Mouse (Mus musculus) C2C12 (cell line): ENCODE data around the gene Pde4dip. TPM values are rescaled to one million over a fixed set of nuclear protein-coding genes. Genes with fewer than 3 reads are reported as not detected.

Experiments used
- H3K27me3 ChIP-seq: one replicate; pipeline ENCODE4 v1.6.1; 2011; ENCODE audit not compliant: control insufficient read depth, insufficient read depth, insufficient read length
- H3K36me3 ChIP-seq: one replicate; pipeline ENCODE4 v1.6.1; 2011; ENCODE audit not compliant: control insufficient read depth, insufficient read depth
- H3K4me3 ChIP-seq: one replicate; pipeline ENCODE4 v1.5.1; 2011; ENCODE audit warnings: mild to moderate bottlenecking, control low read depth; ENCODE audit not compliant: poor library complexity, insufficient read depth, severe bottlenecking
- H3K79me2 ChIP-seq: one replicate; pipeline ENCODE4 v1.6.1; 2011; ENCODE audit not compliant: control insufficient read depth, insufficient read depth
- H3K79me3 ChIP-seq: one replicate; pipeline ENCODE4 v1.6.1; 2011; ENCODE audit warnings: low read depth, control low read depth
- H3ac ChIP-seq: one replicate; pipeline ENCODE3; 2011; ENCODE audit warnings: low read depth; ENCODE audit not compliant: control insufficient read depth, insufficient read length
- CEBPB ChIP-seq: IDR thresholded peaks from one replicate; pipeline ENCODE4 v1.6.1; 2011; ENCODE audit warnings: low read depth, mild to moderate bottlenecking, control low read depth, moderate library complexity
- CTCF ChIP-seq: IDR thresholded peaks from one replicate; pipeline ENCODE4 v1.5.1; 2011; ENCODE audit not compliant: control insufficient read depth, insufficient read depth, insufficient read length
- FOSL1 ChIP-seq: IDR thresholded peaks from one replicate; pipeline ENCODE4 v1.8.0; 2011; ENCODE audit warnings: mild to moderate bottlenecking, low read length; ENCODE audit not compliant: poor library complexity, insufficient read depth, severe bottlenecking
- MAX ChIP-seq: IDR thresholded peaks from one replicate; pipeline ENCODE4 v1.6.1; 2011; ENCODE audit warnings: mild to moderate bottlenecking, control low read depth
- MYOD1 ChIP-seq: IDR thresholded peaks from one replicate; pipeline ENCODE4 v1.6.1; 2011; ENCODE audit warnings: low read depth; ENCODE audit not compliant: control insufficient read depth, insufficient read length
- MYOG ChIP-seq: IDR thresholded peaks from one replicate; pipeline ENCODE4 v1.6.1; 2011; ENCODE audit not compliant: control insufficient read depth, insufficient read length; ENCODE audit errors: extremely low read depth
- USF1 ChIP-seq: IDR thresholded peaks from one replicate; pipeline ENCODE4 v1.6.1; 2011; ENCODE audit warnings: low read depth, mild to moderate bottlenecking, control low read depth, moderate library complexity
- microRNA-seq: library from miRNA; unstranded; fragments of <30 nt; microRNA quantifications from one replicate; pipeline ENCODE4, GENCODE M21; 2019; ENCODE audit warnings: borderline microRNAs expressed
- polyA plus RNA-seq: library from polyadenylated mRNA; unstranded; fragments of >200 nt; fragmentation: generic; extraction: Trizol; gene quantifications from one replicate; pipeline ENCODE4 v1.2.1, GENCODE M21; 2012; ENCODE audit warnings: missing spikeins

Pde4dip gene
- polyA plus RNA-seq, 1 experiment = 26.4 TPM

DNA sequence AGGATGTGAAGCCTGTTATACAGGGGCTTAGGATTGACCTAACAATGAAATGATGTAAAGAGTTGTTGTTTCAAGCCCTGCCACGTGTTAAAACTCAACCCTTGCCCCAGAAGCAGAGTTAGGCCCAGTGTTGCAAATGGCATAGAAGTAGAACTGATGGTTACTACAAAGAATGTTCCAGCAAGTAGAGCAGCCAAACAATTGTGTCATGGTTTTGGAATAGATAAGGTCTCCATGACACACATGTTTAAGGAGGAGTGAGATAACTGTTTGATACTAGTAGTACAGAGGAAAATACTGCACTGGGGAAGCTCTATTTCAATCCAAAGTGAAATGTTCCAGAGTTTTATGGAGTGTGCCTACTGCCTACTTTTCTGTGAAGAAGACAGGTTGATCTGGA lies 240.0 kb downstream of the Pde4dip start:
- H3K79me2 ChIP-seq = no peaks in the 10 kb centered on the region
- no peak overlapping the region for H3K4me3 ChIP-seq
- H3K36me3 ChIP-seq = no peaks in the 10 kb centered on the region
- no peaks in the 10 kb centered on the region for H3K27me3 ChIP-seq
- H3K79me3 ChIP-seq = no peaks in the 10 kb centered on the region
- no peak for TF ChIP-seq USF1
- no peak for TF ChIP-seq MAX
- TF ChIP-seq CTCF = no peak
- no peak for TF ChIP-seq FOSL1
- TF ChIP-seq MYOG = no peak
- no peak for TF ChIP-seq MYOD1
- TF ChIP-seq CEBPB = no peak
- no peak overlapping the region for H3ac ChIP-seq

DNA sequence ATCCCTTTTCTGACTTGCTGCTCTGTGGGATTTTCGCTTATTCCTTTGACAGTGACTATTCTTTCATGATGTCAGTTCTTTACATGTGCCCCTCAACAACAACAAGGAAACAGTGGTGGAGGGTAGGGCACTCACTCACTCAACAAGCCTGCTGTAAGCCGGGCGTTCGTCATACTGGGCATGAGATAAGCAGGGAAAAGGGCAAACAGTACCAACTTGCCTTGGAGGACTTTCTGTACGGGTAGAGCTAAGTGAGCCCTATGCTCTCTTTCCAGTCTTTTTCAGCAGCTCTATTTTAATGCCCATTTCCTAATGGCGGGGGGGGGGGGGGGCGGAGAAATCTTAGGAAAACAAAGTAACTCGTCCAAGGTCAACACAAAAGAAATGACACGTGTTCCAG lies 246.5 kb downstream of the Pde4dip start:
- H3K4me3 ChIP-seq = no peak overlapping the region
- TF ChIP-seq CEBPB (no peak), CTCF (no peak), MYOG (no peak), USF1 (no peak), MYOD1 (no peak), MAX (no peak), FOSL1 (no peak)
- no peak overlapping the region for H3ac ChIP-seq
- H3K79me2 ChIP-seq = no peaks in the 10 kb centered on the region
- no peaks in the 10 kb centered on the region for H3K36me3 ChIP-seq
- H3K27me3 ChIP-seq = no peaks in the 10 kb centered on the region
- no peaks in the 10 kb centered on the region for H3K79me3 ChIP-seq

DNA sequence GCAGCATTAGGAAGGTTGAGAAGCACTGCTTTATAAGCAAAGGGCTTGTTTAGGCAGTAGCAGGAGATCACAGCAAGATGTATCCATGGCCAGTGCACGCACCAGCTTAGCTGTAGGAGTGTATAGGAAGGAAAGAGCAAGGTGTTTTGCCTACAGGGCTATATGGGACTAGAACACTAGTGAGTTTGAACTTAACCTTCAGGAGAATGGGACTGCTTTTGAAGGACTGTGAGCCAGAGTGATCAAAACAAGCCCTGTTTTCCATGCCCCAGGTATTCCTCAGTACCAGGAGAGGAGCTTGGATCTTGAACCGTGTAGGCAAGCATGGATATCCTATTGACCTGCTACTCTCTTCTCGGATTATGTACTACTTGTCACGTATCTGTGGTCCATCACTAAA lies 247.1 kb downstream of the Pde4dip start:
- TF ChIP-seq USF1 (no peak), CEBPB (no peak), MAX (no peak), FOSL1 (no peak), MYOD1 (no peak)
- no peaks in the 10 kb centered on the region for H3K27me3 ChIP-seq
- no peaks in the 10 kb centered on the region for H3K79me2 ChIP-seq
- no peaks in the 10 kb centered on the region for H3K36me3 ChIP-seq
- no peaks in the 10 kb centered on the region for H3K79me3 ChIP-seq
- H3K4me3 ChIP-seq = no peak overlapping the region
- H3ac ChIP-seq = no peak overlapping the region

Small RNA genes lying within 50 kb of the gene (microRNA-seq; reads per million reads assigned to microRNA genes)
- not detected for gene Mir7225

Other genes starting within 250 kb of the Pde4dip start
- 5.6 TPM for gene Prkab2, start 230.5 kb downstream of the Pde4dip start, polyA plus RNA-seq
- gene Gm17651, start 214.0 kb downstream of the Pde4dip start, polyA plus RNA-seq = not detected
- gene Sec22b, start 12.5 kb upstream of the Pde4dip start, polyA plus RNA-seq = 60.0 TPM
- gene Notch2, start 124.8 kb upstream of the Pde4dip start, polyA plus RNA-seq = 15.6 TPM